Mouse (Mus musculus) heart, adult 2 months (tissue): ENCODE results near the gene Mea1. TPM values are rescaled to one million over a fixed set of nuclear protein-coding genes. Genes with fewer than 3 reads are reported as not detected.

ENCODE experiments used
- DNase-seq, 2 experiments: peaks; one replicate each; pipeline ENCODE4 v3.0.0; 2021
- H3K27ac ChIP-seq: fragments of 200-600 bp; 2 replicates; pipeline ENCODE4 v1.8.1; 2022
- H3K27me3 ChIP-seq: fragments of 200-500 bp; 2 replicates; pipeline ENCODE4 v1.6.1; 2012; ENCODE audit warnings: mild to moderate bottlenecking, low read length, inconsistent platforms, mixed read lengths; ENCODE audit not compliant: control insufficient read depth, insufficient read depth
- H3K36me3 ChIP-seq: fragments of 200-500 bp; 2 replicates; pipeline ENCODE4 v1.6.1; 2012; ENCODE audit warnings: low read length, inconsistent platforms; ENCODE audit not compliant: control insufficient read depth, insufficient read depth
- H3K4me1 ChIP-seq: fragments of 200-500 bp; 2 replicates; pipeline ENCODE4 v1.6.1; 2011; ENCODE audit warnings: low read length; ENCODE audit not compliant: control insufficient read depth, insufficient read depth
- H3K4me3 ChIP-seq: fragments of 200-600 bp; 2 replicates; pipeline ENCODE4 v1.8.1; 2022
- H3K79me2 ChIP-seq: fragments of 200-500 bp; replicated peaks from 2 replicates; pipeline ENCODE4 v1.6.1; 2012; ENCODE audit warnings: mild to moderate bottlenecking, inconsistent platforms, low read length, moderate library complexity, mixed read lengths; ENCODE audit not compliant: control insufficient read depth, insufficient read depth
- H3K9ac ChIP-seq: fragments of 200-500 bp; 2 replicates; pipeline ENCODE4 v1.6.1; 2012; ENCODE audit warnings: low read depth, mild to moderate bottlenecking, control low read depth, inconsistent platforms, low read length, mixed read lengths
- CTCF ChIP-seq: fragments of 200-600 bp; IDR thresholded peaks from 2 replicates; pipeline ENCODE4 v1.8.1; 2022; ENCODE audit warnings: antibody characterized with exemption, mild to moderate bottlenecking, moderate library complexity
- EP300 ChIP-seq: fragments of 200-500 bp; IDR thresholded peaks from 2 replicates; pipeline ENCODE4 v1.6.1; 2011; ENCODE audit warnings: low read depth, low read length, control low read depth; ENCODE audit not compliant: insufficient read depth
- POLR2A ChIP-seq: fragments of 200-500 bp; IDR thresholded peaks from 2 replicates; pipeline ENCODE4 v1.6.1; 2011; ENCODE audit warnings: mild to moderate bottlenecking, low read depth, low read length, control low read depth; ENCODE audit not compliant: insufficient read depth
- WGBS: fragments of 180-500 bp; shearing (Covaris S2); methylation state at CpG from one replicate; pipeline ENCODE4 v1.1.7; 2018; 5-methylcytosine and 5-hydroxymethylcytosine counted together
- intact Hi-C: fragments of 180-260 bp; cut with DNase I; formaldehyde crosslinking; loops from one replicate; pipeline ENCODE4 v1.15.1; 2025
- polyA plus RNA-seq: library from polyadenylated mRNA; depleted of rRNA; stranded (reverse); fragments of >200 nt; gene quantifications from 2 replicates; pipeline ENCODE4 v1.2.3, GENCODE M21; 2012
- total RNA-seq, 2 experiments: library from RNA; stranded (reverse); gene quantifications; 2 replicates each; pipeline ENCODE4 v1.2.3; 2021

Mea1 gene
- total and polyA plus RNA-seq, 3 experiments, result 37.8 to 50.3 (median 45.4) TPM

DNA sequence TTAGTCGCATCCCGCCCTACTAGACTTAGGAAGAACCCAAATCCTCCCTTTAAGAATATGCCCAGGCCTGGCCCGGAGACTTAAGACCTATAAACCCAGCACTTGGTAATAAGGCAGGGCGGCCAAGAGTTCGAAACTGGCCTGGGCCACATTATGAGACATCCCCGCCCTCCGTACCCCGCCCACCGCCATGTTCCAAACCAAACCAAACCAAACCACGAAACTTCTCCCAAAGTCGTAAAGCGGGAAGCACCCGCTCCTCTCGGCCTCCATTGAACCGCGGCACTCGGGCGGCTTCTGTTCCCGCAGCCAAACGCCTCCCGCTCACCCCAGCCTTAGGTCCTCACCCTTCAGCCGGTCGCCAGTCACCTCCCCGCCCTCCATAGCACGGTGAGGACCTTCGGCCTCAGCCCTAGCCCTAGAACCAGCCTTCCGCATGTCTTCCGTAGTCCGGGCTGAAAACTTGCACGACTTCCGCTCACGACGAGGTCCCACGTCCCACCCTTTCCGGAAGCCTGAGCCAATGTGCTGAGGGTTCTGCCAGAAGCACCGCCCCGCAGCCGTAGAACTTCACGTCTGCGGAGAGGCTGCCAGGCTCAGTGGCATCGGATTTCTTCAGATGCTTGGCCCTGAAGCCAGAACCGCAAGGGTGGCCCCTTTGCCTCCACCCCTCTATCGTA, 4.6 kb upstream of the Mea1 start, which contains the start of gene Rrp36:
Gene Rrp36, minus strand, starts transcription at position 503 of the 680 bp plus-strand sequence.
- peaks cover 3% of the 10 kb centered on the region; the same call in 1 of the 2 replicates for H3K4me1 ChIP-seq
- peak within 1 kb of the TSS; percentile 80 for H3K9ac ChIP-seq
- H3K27me3 ChIP-seq, result no peaks in the 10 kb centered on the region
- TF ChIP-seq EP300, result peak; percentile 82; the same call in 1 of the 2 replicates
- TF ChIP-seq CTCF, result no peak
- peak; percentile 91 for TF ChIP-seq POLR2A
- peak within 1 kb of the TSS; percentile 80 for H3K27ac ChIP-seq
- peak; percentile 92 to 93 for DNase-seq
- no peaks in the 10 kb centered on the region; the same call in 1 of the 2 replicates for H3K79me2 ChIP-seq
- H3K4me3 ChIP-seq, result peak within 1 kb of the TSS; percentile 60
- no peaks in the 10 kb centered on the region for H3K36me3 ChIP-seq
- WGBS, result under 1% methylated on average over 43 of the region's 43 CpGs
- intact Hi-C loops, result no loop called here

DNA sequence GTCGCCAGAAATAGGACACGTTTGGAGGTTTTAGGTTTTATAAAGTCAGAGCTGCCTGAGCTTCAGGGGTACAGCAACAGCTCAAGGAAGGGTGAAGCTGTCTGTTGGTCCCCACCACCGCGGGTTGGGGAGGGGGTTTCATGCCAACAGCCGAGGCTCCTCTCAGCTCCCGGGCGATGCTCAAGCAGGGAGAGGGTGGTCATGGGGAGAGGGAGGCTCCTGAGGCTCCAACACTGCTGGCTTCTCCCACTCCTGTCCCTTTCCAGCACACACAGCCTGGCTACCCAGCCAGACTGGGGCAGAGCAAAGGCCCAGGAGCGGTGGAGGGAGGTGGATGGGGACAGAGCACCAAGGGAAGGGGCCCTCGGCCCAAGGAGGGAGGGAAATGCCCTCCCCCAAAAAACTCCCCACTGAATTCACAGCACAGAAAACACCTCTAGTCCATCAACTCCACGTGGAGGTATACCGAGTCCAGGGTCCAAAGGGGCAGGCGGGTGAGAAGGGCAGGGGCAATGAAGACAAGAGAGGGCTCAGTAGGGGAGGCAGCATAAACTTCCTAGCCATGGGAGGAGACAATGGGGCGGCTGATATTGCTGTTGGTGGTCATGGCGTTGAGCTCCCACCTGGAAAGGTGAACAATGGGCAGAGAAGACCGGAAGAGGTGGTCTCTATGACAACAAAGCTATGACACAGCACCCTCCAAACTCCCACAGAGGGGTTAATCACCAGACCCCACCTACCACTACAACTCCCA, 3.9 kb upstream of the Mea1 start:
- TF ChIP-seq POLR2A, result no peak
- TF ChIP-seq CTCF, result no peak
- no peak for TF ChIP-seq EP300
- H3K27ac ChIP-seq, result peak overlapping the region; percentile 80
- DNase-seq, result no peak
- H3K27me3 ChIP-seq, result no peaks in the 10 kb centered on the region
- no peaks in the 10 kb centered on the region; the same call in 1 of the 2 replicates for H3K79me2 ChIP-seq
- H3K36me3 ChIP-seq, result no peaks in the 10 kb centered on the region
- WGBS, result 28% methylated on average over 15 of the region's 15 CpGs
- peak overlapping the region; percentile 60 for H3K4me3 ChIP-seq
- peaks cover 5% of the 10 kb centered on the region for H3K4me1 ChIP-seq
- intact Hi-C loops, result no loop called here
- peak overlapping the region; percentile 50 for H3K9ac ChIP-seq

DNA sequence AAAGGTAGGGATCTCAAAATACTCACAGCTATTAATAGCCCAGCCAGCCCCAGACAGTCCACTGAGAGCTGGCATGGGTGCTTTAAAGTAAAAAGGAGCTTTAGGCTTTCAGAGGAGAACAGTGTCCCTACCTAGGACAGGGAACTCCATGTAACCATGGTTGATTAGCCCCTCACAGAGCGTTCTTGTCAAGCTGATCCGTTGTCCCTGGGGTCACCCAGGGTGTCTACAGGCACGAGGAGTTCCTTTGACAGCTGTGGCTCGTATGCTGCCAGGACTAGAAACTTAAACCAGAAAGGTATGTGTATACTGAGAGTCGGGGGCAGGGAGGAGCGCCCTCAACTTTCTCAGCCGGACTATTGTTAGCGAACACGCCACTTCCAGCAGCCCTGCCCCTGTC, 318 bp downstream of the Mea1 start:
- Histone ChIP-seq H3K4me3 (peak overlapping the region; percentile 95), H3K4me1 (peaks cover 8% of the 10 kb centered on the region), H3K9ac (peak overlapping the region; percentile 52), H3K27me3 (no peaks in the 10 kb centered on the region), H3K36me3 (no peaks in the 10 kb centered on the region), H3K27ac (peak overlapping the region; percentile 95), H3K79me2 (no peaks in the 10 kb centered on the region)
- peak; percentile 35 to 53 for DNase-seq
- intact Hi-C loops, result loop anchor here (2.0 kb wide), 1 partner anchor 16 kb away; no protein-coding TSS in a partner anchor
- peak; percentile 59; the same call in 1 of the 2 replicates for TF ChIP-seq EP300
- TF ChIP-seq CTCF, result no peak
- TF ChIP-seq POLR2A, result peak; percentile 40
- 25% methylated on average over 9 of the region's 9 CpGs for whole genome bisulfite sequencing

DNA sequence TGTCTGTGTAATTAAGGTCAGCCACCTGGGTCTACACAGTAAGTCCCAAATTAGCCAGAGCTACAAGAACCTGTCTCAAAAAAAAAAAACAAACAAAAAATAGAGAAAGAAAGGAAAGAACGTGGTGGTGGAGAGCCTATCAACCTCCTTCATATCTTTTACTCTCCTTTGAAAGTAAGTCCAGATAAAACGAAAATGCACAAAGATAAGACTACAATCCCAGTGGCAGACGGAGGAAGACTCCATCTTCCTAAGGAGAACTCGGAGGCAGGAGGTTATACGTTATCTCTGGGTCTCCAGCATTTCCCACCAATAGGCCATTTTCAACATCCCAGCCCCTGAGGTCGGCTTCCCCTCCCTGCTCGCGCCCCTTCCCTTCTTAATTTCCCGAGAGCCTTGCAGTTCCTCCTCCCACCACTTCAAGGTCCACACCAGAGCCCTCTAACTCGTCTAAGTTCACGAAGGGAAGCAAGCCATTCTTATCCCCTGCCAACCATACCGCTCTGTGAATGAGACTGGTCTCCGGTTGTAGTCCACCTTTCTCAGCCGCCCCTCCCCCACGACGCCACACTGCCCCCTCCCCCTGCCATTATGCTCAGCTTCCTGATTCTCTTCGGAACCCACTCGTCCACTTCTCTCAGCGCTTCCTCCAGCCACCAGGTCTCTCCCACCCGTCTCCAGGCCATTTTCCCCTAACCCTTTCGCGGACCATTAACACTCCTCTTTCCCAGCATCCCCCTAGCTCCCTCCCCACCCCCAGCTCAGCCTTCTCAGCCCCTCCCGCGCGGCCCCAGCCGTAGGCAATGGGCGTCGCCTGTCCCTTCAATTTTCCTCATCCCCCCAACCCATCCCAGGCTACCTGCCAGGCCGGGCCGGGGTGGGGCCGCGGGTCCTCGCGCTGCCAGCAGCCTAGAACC, 1.5 kb downstream of the Mea1 start:
- H3K36me3 ChIP-seq, result no peaks in the 10 kb centered on the region
- intact Hi-C loops, result loop anchor here (2.0 kb wide), 2 partner anchors 17 to 33 kb away; no protein-coding TSS in a partner anchor

DNA sequence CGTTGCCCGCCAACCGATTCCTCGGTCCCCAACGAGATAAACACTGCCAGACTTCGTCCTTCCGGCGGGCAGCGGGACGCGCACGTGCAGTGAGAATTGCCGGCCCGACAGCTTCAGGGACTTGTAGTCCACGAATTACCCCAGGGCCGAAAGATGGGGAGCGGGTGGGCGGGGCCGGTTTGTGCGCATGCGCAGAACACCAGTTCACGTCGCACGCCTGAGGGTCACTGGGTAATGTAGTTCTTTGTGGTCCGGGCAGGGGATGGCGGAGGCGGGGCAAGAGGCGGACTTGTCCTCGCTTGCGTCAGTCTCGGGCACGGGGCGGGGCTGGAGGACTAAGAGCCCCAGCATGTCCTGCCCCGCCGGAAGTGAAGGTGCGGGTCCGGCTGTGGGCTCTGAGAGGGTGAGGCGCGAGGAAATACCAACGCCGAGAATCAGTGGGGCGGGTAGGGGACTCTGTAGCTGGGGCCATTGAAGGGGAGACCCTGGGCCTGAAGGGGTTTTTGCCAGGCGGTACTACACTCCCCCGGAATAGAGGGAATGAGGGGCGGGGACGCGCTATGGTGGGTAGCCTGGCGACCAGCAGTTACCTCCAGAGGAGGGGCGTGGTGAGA, 2.3 kb downstream of the Mea1 start, which contains the start of gene Klhdc3:
Gene Klhdc3, minus strand, starts transcription at position 155 of the 614 bp plus-strand sequence.
- peaks cover 8% of the 10 kb centered on the region for H3K4me1 ChIP-seq
- DNase-seq, result peak; percentile 96 to 98
- H3K36me3 ChIP-seq, result no peaks in the 10 kb centered on the region
- no peaks in the 10 kb centered on the region for H3K27me3 ChIP-seq
- H3K4me3 ChIP-seq, result peak within 1 kb of the TSS; percentile 95
- peak within 1 kb of the TSS; percentile 95 for H3K27ac ChIP-seq
- TF ChIP-seq EP300, result 0 out of 2 replicates have a peak, but pooled peaks have one; percentile 3
- TF ChIP-seq CTCF, result no peak
- TF ChIP-seq POLR2A, result peak; percentile 52
- no peaks in the 10 kb centered on the region for H3K79me2 ChIP-seq
- intact Hi-C loops, result loop anchor here (1.0 to 2.0 kb wide), 2 partner anchors 32 to 35 kb away; partner anchors contain the start of genes Klc4 and Mrpl2
- peak within 1 kb of the TSS; percentile 81 for H3K9ac ChIP-seq
- WGBS, result under 1% methylated on average over 49 of the region's 49 CpGs

More for the DNA sequence above, 1.5 kb downstream of the Mea1 start:
- H3K9ac ChIP-seq, result peak overlapping the region; percentile 81
- peak overlapping the region; percentile 95 for H3K27ac ChIP-seq
- H3K4me3 ChIP-seq, result peak overlapping the region; percentile 95
- no peaks in the 10 kb centered on the region for H3K79me2 ChIP-seq
- 1% methylated on average over 33 of the region's 34 CpGs for WGBS
- DNase-seq, result no peak
- H3K27me3 ChIP-seq, result no peaks in the 10 kb centered on the region
- TF ChIP-seq CTCF (peak; percentile 61), POLR2A (no peak)
- peaks cover 8% of the 10 kb centered on the region for H3K4me1 ChIP-seq
